Mouse (Mus musculus): ENCODE measurements around the gene Negr1.

The Negr1 gene

GRCm38 (mm10) chr3:157105580-157106264 lies 544.1 kb downstream of the Negr1 start:
- no peak for DNase-seq (ENCODE audit: low spot score in 2 of 2)

GRCm38 (mm10) chr3:157108156-157108555 lies 546.6 kb downstream of the Negr1 start:
- DNase-seq (ENCODE audit: low spot score in 2 of 2), result no peak

- peak in 1 of 2 experiments; percentile 83 for DNase-seq (ENCODE audit: low spot score in 2 of 2)
Observed at GRCm38 (mm10) chr3:157109308-157109707, 547.7 kb downstream of the Negr1 start.

GRCm38 (mm10) chr3:157115105-157115760 lies 553.6 kb downstream of the Negr1 start:
- DNase-seq (ENCODE audit: low spot score in 2 of 2), result peak in 1 of 2 experiments; percentile 29

GRCm38 (mm10) chr3:157116024-157116423 lies 554.4 kb downstream of the Negr1 start:
- DNase-seq (ENCODE audit: low spot score in 2 of 2), result no peak

GRCm38 (mm10) chr3:157119916-157120315 lies 558.3 kb downstream of the Negr1 start:
- no peak for DNase-seq (ENCODE audit: low spot score in 2 of 2)

GRCm38 (mm10) chr3:157146124-157146855 lies 584.7 kb downstream of the Negr1 start:
- no peak for DNase-seq (ENCODE audit: low spot score in 2 of 2)

GRCm38 (mm10) chr3:157154902-157155301 lies 593.3 kb downstream of the Negr1 start:
- DNase-seq (ENCODE audit: low spot score in 2 of 2), result no peak

- peak in 1 of 2 experiments; percentile 31 for DNase-seq (ENCODE audit: low spot score in 2 of 2)
Observed at GRCm38 (mm10) chr3:157155513-157155912, 593.9 kb downstream of the Negr1 start.

GRCm38 (mm10) chr3:157164840-157165595 lies 603.4 kb downstream of the Negr1 start:
- DNase-seq (ENCODE audit: low spot score in 2 of 2), result peak in 1 of 2 experiments; percentile 45

- DNase-seq (ENCODE audit: low spot score in 2 of 2), result no peak
Observed at GRCm38 (mm10) chr3:157181975-157182374, 620.4 kb downstream of the Negr1 start.

GRCm38 (mm10) chr3:157188939-157189725 lies 627.5 kb downstream of the Negr1 start:
- no peak for DNase-seq (ENCODE audit: low spot score in 2 of 2)

GRCm38 (mm10) chr3:157189834-157190233 lies 628.2 kb downstream of the Negr1 start:
- DNase-seq (ENCODE audit: low spot score in 2 of 2), result no peak

- DNase-seq (ENCODE audit: low spot score in 2 of 2), result no peak
Observed at GRCm38 (mm10) chr3:157190551-157190950, 629.0 kb downstream of the Negr1 start.

- DNase-seq (ENCODE audit: low spot score in 2 of 2), result no peak
Observed at GRCm38 (mm10) chr3:157192021-157192420, 630.4 kb downstream of the Negr1 start.

GRCm38 (mm10) chr3:157193141-157193540 lies 631.5 kb downstream of the Negr1 start:
- DNase-seq (ENCODE audit: low spot score in 2 of 2), result no peak

GRCm38 (mm10) chr3:157198659-157199058 lies 637.1 kb downstream of the Negr1 start:
- no peak for DNase-seq (ENCODE audit: low spot score in 2 of 2)

- DNase-seq (ENCODE audit: low spot score in 2 of 2), result no peak
Observed at GRCm38 (mm10) chr3:157201726-157202125, 640.1 kb downstream of the Negr1 start.

- peak; percentile 26 to 35 for DNase-seq (ENCODE audit: low spot score in 2 of 2)
Observed at GRCm38 (mm10) chr3:157203573-157203972, 642.0 kb downstream of the Negr1 start.

- no peak for DNase-seq (ENCODE audit: low spot score in 2 of 2)
Observed at GRCm38 (mm10) chr3:157206752-157207151, 645.2 kb downstream of the Negr1 start.

GRCm38 (mm10) chr3:157208966-157209365 lies 647.4 kb downstream of the Negr1 start:
- DNase-seq (ENCODE audit: low spot score in 2 of 2), result no peak

All from frontal cortex, postnatal 36 days (tissue).